Mouse (Mus musculus): ENCODE results near the gene Bnc2. TPM values are rescaled to one million over a fixed set of nuclear protein-coding genes. Genes with fewer than 3 reads are reported as not detected.

The Bnc2 gene
- not detected in 2 replicates for total RNA-seq (2014; fragmentation: Nextera tagmentation)
- total RNA-seq (2017) = 0.23 and 0.55 TPM in 2 replicates
- not detected in 2 replicates for polyA plus RNA-seq (2012)

- peaks cover 46% of the 10 kb centered on the region for H3K9me3 ChIP-seq (replicated peaks)
- H3K36me3 ChIP-seq (replicated peaks) = no peaks in the 10 kb centered on the region
- no peak for ATAC-seq (ENCODE audit: extremely low read depth, insufficient number of reproducible peaks, low FRiP score, poor library complexity, severe bottlenecking)
- DNase-seq (ENCODE audit: low spot score) = no peak
- no peaks in the 10 kb centered on the region for H3K27me3 ChIP-seq (ENCODE audit: insufficient read depth, low read length)
- TF ChIP-seq GATA1 (IDR thresholded peaks at IDR 0.05; ENCODE audit: borderline replicate concordance, low read length) = no peak
- no peak for TF ChIP-seq TAL1 (conservative IDR thresholded peaks at IDR 0.05; ENCODE audit: low read depth, low read length)
- TF ChIP-seq CTCF (IDR thresholded peaks at IDR 0.05; ENCODE audit: low read depth, low read length) = no peak
- no peak for TF ChIP-seq GATA2 (IDR thresholded peaks at IDR 0.05; ENCODE audit: borderline replicate concordance, low read depth, low read length)
- no peak for TF ChIP-seq POLR2AphosphoS5 (IDR thresholded peaks at IDR 0.05; ENCODE audit: insufficient replicate concordance, low read depth, low read length)
- H3K4me3 ChIP-seq (ENCODE audit: low read depth, low read length) = no peak within 1 kb of the TSS; the same call in 1 of the 2 replicates
- H3K4me1 ChIP-seq (ENCODE audit: insufficient read depth, low read depth, low read length) = no peaks in the 10 kb centered on the region
Observed at GRCm38 (mm10) chr4:84675171-84675973, at the start of gene Bnc2. Gene Bnc2 (minus strand): TSS chr4:84675275.

GRCm38 (mm10) chr4:84707961-84708360 lies 32.9 kb upstream of the Bnc2 start:
- peaks cover 28% of the 10 kb centered on the region for H3K9me3 ChIP-seq (replicated peaks)
- ATAC-seq (ENCODE audit: extremely low read depth, insufficient number of reproducible peaks, low FRiP score, poor library complexity, severe bottlenecking) (no peak), DNase-seq (ENCODE audit: low spot score) (no peak)
- no peak overlapping the region for H3K4me3 ChIP-seq (ENCODE audit: low read depth, low read length)
- TF ChIP-seq POLR2AphosphoS5 (IDR thresholded peaks at IDR 0.05; ENCODE audit: insufficient replicate concordance, low read depth, low read length) (no peak), TAL1 (conservative IDR thresholded peaks at IDR 0.05; ENCODE audit: low read depth, low read length) (no peak), GATA1 (IDR thresholded peaks at IDR 0.05; ENCODE audit: borderline replicate concordance, low read length) (no peak), CTCF (IDR thresholded peaks at IDR 0.05; ENCODE audit: low read depth, low read length) (no peak), GATA2 (IDR thresholded peaks at IDR 0.05; ENCODE audit: borderline replicate concordance, low read depth, low read length) (no peak)
- no peaks in the 10 kb centered on the region for H3K4me1 ChIP-seq (ENCODE audit: insufficient read depth, low read depth, low read length)
- H3K27me3 ChIP-seq (ENCODE audit: insufficient read depth, low read length) = no peaks in the 10 kb centered on the region
- H3K36me3 ChIP-seq (replicated peaks) = no peaks in the 10 kb centered on the region

GRCm38 (mm10) chr4:84685521-84686366 lies 10.7 kb upstream of the Bnc2 start:
- Histone ChIP-seq H3K9me3 (replicated peaks) (peaks cover 23% of the 10 kb centered on the region), H3K36me3 (replicated peaks) (no peaks in the 10 kb centered on the region), H3K4me1 (ENCODE audit: insufficient read depth, low read depth, low read length) (no peaks in the 10 kb centered on the region), H3K27me3 (ENCODE audit: insufficient read depth, low read length) (no peaks in the 10 kb centered on the region), H3K4me3 (ENCODE audit: low read depth, low read length) (no peak overlapping the region)
- no peak for ATAC-seq (ENCODE audit: extremely low read depth, insufficient number of reproducible peaks, low FRiP score, poor library complexity, severe bottlenecking)
- no peak for DNase-seq (ENCODE audit: low spot score)
- TF ChIP-seq TAL1 (conservative IDR thresholded peaks at IDR 0.05; ENCODE audit: low read depth, low read length) (no peak), CTCF (IDR thresholded peaks at IDR 0.05; ENCODE audit: low read depth, low read length) (no peak), GATA2 (IDR thresholded peaks at IDR 0.05; ENCODE audit: borderline replicate concordance, low read depth, low read length) (no peak), POLR2AphosphoS5 (IDR thresholded peaks at IDR 0.05; ENCODE audit: insufficient replicate concordance, low read depth, low read length) (no peak), GATA1 (IDR thresholded peaks at IDR 0.05; ENCODE audit: borderline replicate concordance, low read length) (no peak)

- ATAC-seq (ENCODE audit: extremely low read depth, insufficient number of reproducible peaks, low FRiP score, poor library complexity, severe bottlenecking) (no peak), DNase-seq (ENCODE audit: low spot score) (no peak)
- no peak for TF ChIP-seq GATA1 (IDR thresholded peaks at IDR 0.05; ENCODE audit: borderline replicate concordance, low read length)
- no peak for TF ChIP-seq CTCF (IDR thresholded peaks at IDR 0.05; ENCODE audit: low read depth, low read length)
- TF ChIP-seq POLR2AphosphoS5 (IDR thresholded peaks at IDR 0.05; ENCODE audit: insufficient replicate concordance, low read depth, low read length) = no peak
- no peak for TF ChIP-seq GATA2 (IDR thresholded peaks at IDR 0.05; ENCODE audit: borderline replicate concordance, low read depth, low read length)
- TF ChIP-seq TAL1 (conservative IDR thresholded peaks at IDR 0.05; ENCODE audit: low read depth, low read length) = no peak
Observed at GRCm38 (mm10) chr4:84685009-84685408, 9.9 kb upstream of the Bnc2 start.

GRCm38 (mm10) chr4:84675974-84676315 lies 870 bp upstream of the Bnc2 start:
- no peak for TF ChIP-seq POLR2AphosphoS5 (IDR thresholded peaks at IDR 0.05; ENCODE audit: insufficient replicate concordance, low read depth, low read length)
- TF ChIP-seq TAL1 (conservative IDR thresholded peaks at IDR 0.05; ENCODE audit: low read depth, low read length) = no peak
- no peak for TF ChIP-seq CTCF (IDR thresholded peaks at IDR 0.05; ENCODE audit: low read depth, low read length)
- no peak for TF ChIP-seq GATA1 (IDR thresholded peaks at IDR 0.05; ENCODE audit: borderline replicate concordance, low read length)
- TF ChIP-seq GATA2 (IDR thresholded peaks at IDR 0.05; ENCODE audit: borderline replicate concordance, low read depth, low read length) = no peak
- Histone ChIP-seq H3K27me3 (ENCODE audit: insufficient read depth, low read length) (no peaks in the 10 kb centered on the region), H3K36me3 (replicated peaks) (no peaks in the 10 kb centered on the region), H3K9me3 (replicated peaks) (peaks cover 46% of the 10 kb centered on the region), H3K4me3 (ENCODE audit: low read depth, low read length) (no peak overlapping the region; the same call in 1 of the 2 replicates), H3K4me1 (ENCODE audit: insufficient read depth, low read depth, low read length) (no peaks in the 10 kb centered on the region)
- ATAC-seq (ENCODE audit: extremely low read depth, insufficient number of reproducible peaks, low FRiP score, poor library complexity, severe bottlenecking) (no peak), DNase-seq (ENCODE audit: low spot score) (no peak)

More at GRCm38 (mm10) chr4:84685009-84685408, 9.9 kb upstream of the Bnc2 start:
- H3K4me1 ChIP-seq (ENCODE audit: insufficient read depth, low read depth, low read length) = no peaks in the 10 kb centered on the region
- H3K27me3 ChIP-seq (ENCODE audit: insufficient read depth, low read length) = no peaks in the 10 kb centered on the region
- H3K9me3 ChIP-seq (replicated peaks) = peaks cover 23% of the 10 kb centered on the region
- H3K4me3 ChIP-seq (ENCODE audit: low read depth, low read length) = no peak overlapping the region
- H3K36me3 ChIP-seq (replicated peaks) = no peaks in the 10 kb centered on the region

Measured in G1E (cell line).